Mouse (Mus musculus): ENCODE data around the gene Atxn7. TPM values are rescaled to one million over a fixed set of nuclear protein-coding genes. Genes with fewer than 3 reads are reported as not detected.

Gene Atxn7
- polyA plus RNA-seq, 1 experiment = 9.6 TPM

- Histone ChIP-seq H3K9me3 (replicated peaks; ENCODE audit: control insufficient read depth, insufficient read depth, low read length, poor library complexity, severe bottlenecking) (no peaks in the 10 kb centered on the region), H3K4me3 (ENCODE audit: low read depth, low read length) (no peak overlapping the region), H3K27me3 (ENCODE audit: control insufficient read depth, insufficient read depth, low read length, poor library complexity, severe bottlenecking) (no peaks in the 10 kb centered on the region), H3K27ac (ENCODE audit: insufficient read depth, low read length) (no peak overlapping the region), H3K4me1 (ENCODE audit: control insufficient read depth, insufficient read depth, low read length) (no peaks in the 10 kb centered on the region), H3K9ac (ENCODE audit: low read depth, poor library complexity, severe bottlenecking) (no peak overlapping the region), H3K36me3 (ENCODE audit: control insufficient read depth, insufficient read depth, low read length, poor library complexity, severe bottlenecking) (no peaks in the 10 kb centered on the region)
- no peak for TF ChIP-seq CTCF (IDR thresholded peaks at IDR 0.05; ENCODE audit: low read depth, low read length)
- TF ChIP-seq EP300 (IDR thresholded peaks at IDR 0.05; ENCODE audit: insufficient read depth, low read depth, low read length) = no peak
- no peak for TF ChIP-seq POLR2A (IDR thresholded peaks at IDR 0.05; ENCODE audit: insufficient read depth, low read length)
Measured at GRCm38 (mm10) chr14:14067648-14068472, 106.6 kb downstream of the Atxn7 start.

- H3K27ac ChIP-seq (ENCODE audit: insufficient read depth, low read length) = no peak overlapping the region
Measured at GRCm38 (mm10) chr14:14068553-14068952, 107.3 kb downstream of the Atxn7 start.

DNA sequence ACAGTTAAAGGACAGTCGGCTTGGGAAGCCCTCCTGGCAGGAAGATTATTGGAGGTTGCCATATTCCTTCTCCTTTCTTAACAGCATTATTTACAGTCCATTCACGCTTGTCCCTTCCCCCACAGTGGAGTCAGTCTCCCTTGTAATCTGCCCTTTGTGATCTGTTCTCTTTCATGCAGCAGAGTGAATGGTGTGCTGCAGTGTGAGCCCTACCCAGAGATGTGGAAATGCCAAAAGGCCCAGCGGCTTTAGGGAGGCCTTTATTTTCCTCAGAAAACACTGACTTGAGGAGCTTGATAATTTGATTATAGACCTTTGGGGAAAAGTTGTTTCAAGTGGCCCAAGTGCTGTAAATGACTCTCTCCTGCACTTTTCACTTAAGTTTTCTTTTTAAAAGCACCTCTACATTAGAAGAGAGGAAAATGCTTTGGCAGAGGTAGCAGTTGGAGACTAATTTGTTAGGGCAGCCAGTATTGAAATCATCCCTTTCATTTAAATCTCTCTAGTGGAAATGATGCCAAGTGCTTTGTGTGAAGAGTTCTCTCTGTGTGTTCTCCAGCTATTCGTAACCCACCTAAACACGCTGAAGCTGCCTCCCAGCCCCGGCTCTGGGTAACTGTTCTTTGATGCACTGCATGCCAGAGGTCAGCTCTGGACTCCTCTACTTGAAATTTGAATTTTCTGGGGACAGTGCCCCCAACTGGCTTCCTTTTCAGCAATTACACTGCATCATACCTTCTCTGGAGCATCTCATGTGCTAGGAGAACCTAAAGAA, 109.5 kb downstream of the Atxn7 start:
- Histone ChIP-seq H3K27me3 (ENCODE audit: control insufficient read depth, insufficient read depth, low read length, poor library complexity, severe bottlenecking) (no peaks in the 10 kb centered on the region), H3K9me3 (replicated peaks; ENCODE audit: control insufficient read depth, insufficient read depth, low read length, poor library complexity, severe bottlenecking) (no peaks in the 10 kb centered on the region), H3K9ac (ENCODE audit: low read depth, poor library complexity, severe bottlenecking) (no peak overlapping the region), H3K4me1 (ENCODE audit: control insufficient read depth, insufficient read depth, low read length) (no peaks in the 10 kb centered on the region), H3K36me3 (ENCODE audit: control insufficient read depth, insufficient read depth, low read length, poor library complexity, severe bottlenecking) (no peaks in the 10 kb centered on the region), H3K27ac (ENCODE audit: insufficient read depth, low read length) (no peak overlapping the region), H3K4me3 (ENCODE audit: low read depth, low read length) (no peak overlapping the region)
- TF ChIP-seq POLR2A (IDR thresholded peaks at IDR 0.05; ENCODE audit: insufficient read depth, low read length) (no peak), EP300 (IDR thresholded peaks at IDR 0.05; ENCODE audit: insufficient read depth, low read depth, low read length) (no peak), CTCF (IDR thresholded peaks at IDR 0.05; ENCODE audit: low read depth, low read length) (no peak)

More at GRCm38 (mm10) chr14:14068553-14068952, 107.3 kb downstream of the Atxn7 start:
- H3K27me3 ChIP-seq (ENCODE audit: control insufficient read depth, insufficient read depth, low read length, poor library complexity, severe bottlenecking) = no peaks in the 10 kb centered on the region
- no peaks in the 10 kb centered on the region for H3K9me3 ChIP-seq (replicated peaks; ENCODE audit: control insufficient read depth, insufficient read depth, low read length, poor library complexity, severe bottlenecking)
- H3K36me3 ChIP-seq (ENCODE audit: control insufficient read depth, insufficient read depth, low read length, poor library complexity, severe bottlenecking) = no peaks in the 10 kb centered on the region
- H3K9ac ChIP-seq (ENCODE audit: low read depth, poor library complexity, severe bottlenecking) = no peak overlapping the region
- H3K4me3 ChIP-seq (ENCODE audit: low read depth, low read length) = no peak overlapping the region
- TF ChIP-seq EP300 (IDR thresholded peaks at IDR 0.05; ENCODE audit: insufficient read depth, low read depth, low read length) = no peak
- TF ChIP-seq CTCF (IDR thresholded peaks at IDR 0.05; ENCODE audit: low read depth, low read length) = no peak
- no peak for TF ChIP-seq POLR2A (IDR thresholded peaks at IDR 0.05; ENCODE audit: insufficient read depth, low read length)
- H3K4me1 ChIP-seq (ENCODE audit: control insufficient read depth, insufficient read depth, low read length) = no peaks in the 10 kb centered on the region

GRCm38 (mm10) chr14:14071456-14071855, 110.2 kb downstream of the Atxn7 start:
- Histone ChIP-seq H3K36me3 (ENCODE audit: control insufficient read depth, insufficient read depth, low read length, poor library complexity, severe bottlenecking) (no peaks in the 10 kb centered on the region), H3K27me3 (ENCODE audit: control insufficient read depth, insufficient read depth, low read length, poor library complexity, severe bottlenecking) (no peaks in the 10 kb centered on the region), H3K4me1 (ENCODE audit: control insufficient read depth, insufficient read depth, low read length) (no peaks in the 10 kb centered on the region), H3K4me3 (ENCODE audit: low read depth, low read length) (no peak overlapping the region), H3K27ac (ENCODE audit: insufficient read depth, low read length) (no peak overlapping the region), H3K9me3 (replicated peaks; ENCODE audit: control insufficient read depth, insufficient read depth, low read length, poor library complexity, severe bottlenecking) (no peaks in the 10 kb centered on the region), H3K9ac (ENCODE audit: low read depth, poor library complexity, severe bottlenecking) (no peak overlapping the region)
- TF ChIP-seq POLR2A (IDR thresholded peaks at IDR 0.05; ENCODE audit: insufficient read depth, low read length) = no peak
- no peak for TF ChIP-seq CTCF (IDR thresholded peaks at IDR 0.05; ENCODE audit: low read depth, low read length)
- TF ChIP-seq EP300 (IDR thresholded peaks at IDR 0.05; ENCODE audit: insufficient read depth, low read depth, low read length) = no peak

DNA sequence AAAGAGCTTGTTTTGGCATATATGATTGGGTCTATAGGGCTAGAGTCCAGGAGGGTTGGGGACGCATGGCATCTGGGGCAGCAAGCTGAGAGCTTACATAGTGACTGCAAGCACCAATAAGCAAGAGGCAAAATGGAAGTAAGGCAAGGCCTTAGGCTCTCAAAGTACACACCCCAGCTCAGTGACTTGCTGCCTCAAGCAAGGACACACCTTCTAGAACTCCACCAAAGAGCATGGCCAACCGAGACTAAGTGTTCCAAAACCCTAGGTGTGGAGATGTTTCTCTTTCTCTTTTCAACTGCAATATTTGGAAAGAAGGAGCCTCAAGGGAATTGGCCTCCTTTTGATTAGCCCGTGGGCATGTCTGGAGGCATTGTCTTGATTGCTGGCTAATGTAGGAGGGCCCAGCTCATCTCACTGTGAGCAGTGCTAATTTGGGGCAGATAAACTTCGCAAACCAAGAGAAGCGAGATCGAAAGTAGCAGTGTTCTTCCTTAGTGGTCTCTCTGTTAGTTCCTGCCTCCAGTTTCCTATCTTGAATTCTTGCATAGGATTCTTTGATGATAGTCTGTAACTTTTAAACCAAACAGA, 119.5 kb downstream of the Atxn7 start:
- no peak overlapping the region for H3K27ac ChIP-seq (ENCODE audit: insufficient read depth, low read length)
- H3K4me3 ChIP-seq (ENCODE audit: low read depth, low read length) = no peak overlapping the region
- no peaks in the 10 kb centered on the region for H3K36me3 ChIP-seq (ENCODE audit: control insufficient read depth, insufficient read depth, low read length, poor library complexity, severe bottlenecking)
- no peaks in the 10 kb centered on the region for H3K9me3 ChIP-seq (replicated peaks; ENCODE audit: control insufficient read depth, insufficient read depth, low read length, poor library complexity, severe bottlenecking)
- H3K4me1 ChIP-seq (ENCODE audit: control insufficient read depth, insufficient read depth, low read length) = no peaks in the 10 kb centered on the region
- TF ChIP-seq CTCF (IDR thresholded peaks at IDR 0.05; ENCODE audit: low read depth, low read length) (no peak), EP300 (IDR thresholded peaks at IDR 0.05; ENCODE audit: insufficient read depth, low read depth, low read length) (no peak), POLR2A (IDR thresholded peaks at IDR 0.05; ENCODE audit: insufficient read depth, low read length) (no peak)
- no peak overlapping the region for H3K9ac ChIP-seq (ENCODE audit: low read depth, poor library complexity, severe bottlenecking)
- no peaks in the 10 kb centered on the region for H3K27me3 ChIP-seq (ENCODE audit: control insufficient read depth, insufficient read depth, low read length, poor library complexity, severe bottlenecking)
